Mouse (Mus musculus): ENCODE measurements at regions not wholly inside any gene's neighbourhood (a gene's known extent, or its start where the extent isn't known, plus 50 kb on each side); places are given as distances from the start of the nearest gene placed in this dataset.

DNA sequence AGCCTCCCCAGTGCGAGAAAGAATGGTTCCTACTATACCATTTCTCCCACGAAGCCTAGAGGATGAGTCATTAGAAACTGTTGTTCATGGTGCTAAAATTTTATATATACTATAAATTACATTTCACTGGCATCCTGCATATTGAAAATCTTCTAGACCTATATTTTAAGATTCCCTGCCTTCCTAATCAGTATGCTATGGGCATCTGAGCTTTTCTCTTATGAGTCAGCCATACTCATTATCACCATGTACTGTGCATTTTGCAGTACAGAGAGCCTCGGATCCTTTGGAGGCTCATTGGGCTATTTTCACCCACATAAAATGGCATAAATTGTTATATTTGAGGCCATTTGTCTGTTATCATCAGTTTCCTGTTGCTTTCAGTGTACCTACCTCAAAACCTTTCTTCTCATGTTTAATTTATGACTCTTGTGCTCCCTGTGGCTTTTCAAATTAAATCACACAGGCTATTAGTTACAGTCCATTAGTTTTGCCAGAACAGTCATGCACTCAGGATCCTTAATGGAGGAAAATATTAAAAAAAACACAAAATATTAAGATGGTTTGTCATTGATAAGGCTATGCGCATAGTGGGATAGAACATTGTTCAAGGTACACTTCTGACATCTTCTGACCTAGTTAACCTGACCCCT, 150.1 kb upstream of the Actbl2 start:
- H3K27ac ChIP-seq (ENCODE audit: insufficient read depth, low read depth, low read length) = no peak overlapping the region
- WGBS = 73% methylated on average over 4 of the region's 4 CpGs
- DNase-seq = peak; percentile 0
- no peaks in the 10 kb centered on the region for H3K27me3 ChIP-seq (replicated peaks; ENCODE audit: control insufficient read depth, insufficient read depth, low read length)
- H3K4me1 ChIP-seq (ENCODE audit: control insufficient read depth, insufficient read depth, low read length) = no peaks in the 10 kb centered on the region
- no peaks in the 10 kb centered on the region for H3K36me3 ChIP-seq (ENCODE audit: control insufficient read depth, insufficient read depth, low read length)
- no peak for TF ChIP-seq CTCF (conservative IDR thresholded peaks at IDR 0.05; ENCODE audit: insufficient read depth, insufficient read length, low read depth, low read length)
- no peak overlapping the region for H3K4me3 ChIP-seq (ENCODE audit: insufficient read depth, low read depth, low read length)

DNA sequence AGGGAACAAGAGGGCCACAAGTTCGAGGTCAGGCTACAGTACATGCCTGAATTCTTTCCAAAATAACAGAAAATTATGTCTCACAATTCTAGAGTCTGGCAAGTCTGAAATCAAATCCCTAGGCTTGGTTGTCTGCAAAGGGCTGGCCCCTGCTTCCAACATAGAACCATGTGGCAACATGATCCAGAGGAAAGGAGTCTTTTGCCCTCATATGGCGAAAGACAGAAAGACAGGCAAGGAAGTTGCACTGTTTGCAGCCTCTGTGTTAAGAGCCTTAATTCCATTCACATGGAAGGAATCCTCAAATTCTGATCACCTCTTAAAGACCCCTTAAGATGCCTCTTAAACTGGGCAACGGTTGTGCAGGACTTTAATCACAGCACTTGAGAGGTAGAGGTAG, 123.7 kb upstream of the Actbl2 start:
- Histone ChIP-seq H3K4me3 (ENCODE audit: insufficient read depth, low read depth, low read length) (no peak overlapping the region), H3K27ac (ENCODE audit: insufficient read depth, low read depth, low read length) (no peak overlapping the region), H3K4me1 (ENCODE audit: control insufficient read depth, insufficient read depth, low read length) (no peaks in the 10 kb centered on the region), H3K27me3 (replicated peaks; ENCODE audit: control insufficient read depth, insufficient read depth, low read length) (no peaks in the 10 kb centered on the region), H3K36me3 (ENCODE audit: control insufficient read depth, insufficient read depth, low read length) (no peaks in the 10 kb centered on the region)
- TF ChIP-seq CTCF (conservative IDR thresholded peaks at IDR 0.05; ENCODE audit: insufficient read depth, insufficient read length, low read depth, low read length) (no peak), POLR2A (IDR thresholded peaks at IDR 0.05; ENCODE audit: low read depth, low read length) (no peak)
- WGBS = 88% methylated on average over 3 of the region's 3 CpGs
- no peak for DNase-seq

DNA sequence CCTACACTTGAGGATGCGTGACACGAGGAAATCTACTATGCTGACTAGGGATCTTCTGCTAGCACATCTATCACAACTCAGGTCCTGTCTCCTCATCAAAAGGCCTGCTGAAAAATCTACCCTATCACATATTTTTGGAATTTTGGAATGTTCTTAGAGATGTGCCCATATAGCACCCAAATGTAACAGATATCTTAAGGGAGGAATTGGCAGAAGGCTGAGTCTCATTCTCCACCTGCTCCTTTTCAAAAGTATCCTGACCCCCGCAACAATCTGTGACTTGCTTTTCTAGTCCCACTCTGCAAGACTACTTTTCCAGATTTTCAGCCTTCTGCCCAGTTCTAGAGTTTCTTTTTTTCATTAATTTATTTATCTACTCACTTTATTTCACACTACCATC, 118.4 kb upstream of the Actbl2 start:
- DNase-seq = no peak
- no peak overlapping the region for H3K4me3 ChIP-seq (ENCODE audit: insufficient read depth, low read depth, low read length)
- H3K4me1 ChIP-seq (ENCODE audit: control insufficient read depth, insufficient read depth, low read length) = no peaks in the 10 kb centered on the region
- 89% methylated on average over 3 of the region's 3 CpGs for WGBS
- no peaks in the 10 kb centered on the region for H3K36me3 ChIP-seq (ENCODE audit: control insufficient read depth, insufficient read depth, low read length)
- no peaks in the 10 kb centered on the region for H3K27me3 ChIP-seq (replicated peaks; ENCODE audit: control insufficient read depth, insufficient read depth, low read length)
- no peak overlapping the region for H3K27ac ChIP-seq (ENCODE audit: insufficient read depth, low read depth, low read length)
- TF ChIP-seq POLR2A (IDR thresholded peaks at IDR 0.05; ENCODE audit: low read depth, low read length) (no peak), CTCF (conservative IDR thresholded peaks at IDR 0.05; ENCODE audit: insufficient read depth, insufficient read length, low read depth, low read length) (no peak)

DNA sequence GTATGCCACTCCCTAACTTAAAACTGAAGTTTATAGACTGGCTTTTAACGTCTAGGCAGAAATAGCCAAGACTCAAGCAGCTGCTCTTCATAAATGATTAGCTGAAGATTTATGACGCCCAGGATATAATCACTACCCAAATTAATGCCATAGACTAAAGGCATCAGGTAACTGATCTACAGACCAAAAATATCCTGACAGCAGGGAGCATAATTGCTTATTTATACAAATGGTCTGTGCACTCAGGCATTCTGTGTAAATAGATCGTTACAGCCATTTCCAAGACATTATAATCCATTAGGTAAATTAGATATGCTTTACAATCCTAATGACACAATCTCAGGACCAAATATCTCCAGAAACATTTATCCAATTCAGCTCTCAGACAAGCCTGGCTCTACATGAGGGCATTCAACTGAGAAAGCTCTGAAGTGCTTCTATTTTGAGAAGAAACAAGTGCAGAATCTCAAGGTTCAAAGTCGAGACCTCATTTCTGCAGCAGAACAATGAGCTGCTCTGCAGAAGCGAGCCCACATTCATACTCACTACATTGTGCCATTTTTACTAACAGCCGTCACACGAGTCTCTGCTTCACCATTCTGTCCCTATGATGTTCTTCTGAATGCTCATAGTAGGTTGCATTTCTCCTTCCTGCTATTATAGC, 111.9 kb upstream of the Actbl2 start:
- WGBS = 43% methylated on average over 7 of the region's 7 CpGs
- Histone ChIP-seq H3K4me3 (ENCODE audit: insufficient read depth, low read depth, low read length) (no peak overlapping the region), H3K36me3 (ENCODE audit: control insufficient read depth, insufficient read depth, low read length) (no peaks in the 10 kb centered on the region), H3K27ac (ENCODE audit: insufficient read depth, low read depth, low read length) (no peak overlapping the region), H3K27me3 (replicated peaks; ENCODE audit: control insufficient read depth, insufficient read depth, low read length) (no peaks in the 10 kb centered on the region; the same call in 1 of the 2 replicates), H3K4me1 (ENCODE audit: control insufficient read depth, insufficient read depth, low read length) (peaks cover 4% of the 10 kb centered on the region; the same call in 1 of the 2 replicates)
- peak; percentile 28 for DNase-seq
- TF ChIP-seq CTCF (conservative IDR thresholded peaks at IDR 0.05; ENCODE audit: insufficient read depth, insufficient read length, low read depth, low read length) (no peak), POLR2A (IDR thresholded peaks at IDR 0.05; ENCODE audit: low read depth, low read length) (no peak)

DNA sequence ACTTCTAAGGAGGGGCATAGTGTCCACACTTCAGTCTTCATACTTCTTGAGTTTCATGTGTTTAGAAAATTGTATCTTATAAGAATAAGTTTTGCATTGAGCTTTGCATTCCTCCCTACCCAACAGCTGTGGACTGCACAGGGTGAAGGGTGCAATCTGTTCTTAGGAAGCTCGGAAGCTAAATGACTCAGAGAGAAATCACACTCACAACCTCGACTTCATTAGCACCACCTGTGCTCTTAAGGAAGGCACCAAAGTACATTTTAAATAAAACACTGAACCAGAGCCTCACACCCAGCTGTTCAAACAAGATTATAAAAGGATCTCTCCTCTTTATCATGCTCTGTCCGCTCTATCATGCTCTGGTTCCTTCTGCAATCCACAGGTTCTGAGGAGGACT, 110.1 kb upstream of the Actbl2 start:
- Histone ChIP-seq H3K27ac (ENCODE audit: insufficient read depth, low read depth, low read length) (no peak overlapping the region), H3K36me3 (ENCODE audit: control insufficient read depth, insufficient read depth, low read length) (no peaks in the 10 kb centered on the region), H3K4me1 (ENCODE audit: control insufficient read depth, insufficient read depth, low read length) (peaks cover 4% of the 10 kb centered on the region; the same call in 1 of the 2 replicates), H3K27me3 (replicated peaks; ENCODE audit: control insufficient read depth, insufficient read depth, low read length) (no peaks in the 10 kb centered on the region; the same call in 1 of the 2 replicates), H3K4me3 (ENCODE audit: insufficient read depth, low read depth, low read length) (no peak overlapping the region)
- no peak for DNase-seq
- 87% methylated on average over 3 of the region's 3 CpGs for WGBS
- no peak for TF ChIP-seq CTCF (conservative IDR thresholded peaks at IDR 0.05; ENCODE audit: insufficient read depth, insufficient read length, low read depth, low read length)
- no peak for TF ChIP-seq POLR2A (IDR thresholded peaks at IDR 0.05; ENCODE audit: low read depth, low read length)

DNA sequence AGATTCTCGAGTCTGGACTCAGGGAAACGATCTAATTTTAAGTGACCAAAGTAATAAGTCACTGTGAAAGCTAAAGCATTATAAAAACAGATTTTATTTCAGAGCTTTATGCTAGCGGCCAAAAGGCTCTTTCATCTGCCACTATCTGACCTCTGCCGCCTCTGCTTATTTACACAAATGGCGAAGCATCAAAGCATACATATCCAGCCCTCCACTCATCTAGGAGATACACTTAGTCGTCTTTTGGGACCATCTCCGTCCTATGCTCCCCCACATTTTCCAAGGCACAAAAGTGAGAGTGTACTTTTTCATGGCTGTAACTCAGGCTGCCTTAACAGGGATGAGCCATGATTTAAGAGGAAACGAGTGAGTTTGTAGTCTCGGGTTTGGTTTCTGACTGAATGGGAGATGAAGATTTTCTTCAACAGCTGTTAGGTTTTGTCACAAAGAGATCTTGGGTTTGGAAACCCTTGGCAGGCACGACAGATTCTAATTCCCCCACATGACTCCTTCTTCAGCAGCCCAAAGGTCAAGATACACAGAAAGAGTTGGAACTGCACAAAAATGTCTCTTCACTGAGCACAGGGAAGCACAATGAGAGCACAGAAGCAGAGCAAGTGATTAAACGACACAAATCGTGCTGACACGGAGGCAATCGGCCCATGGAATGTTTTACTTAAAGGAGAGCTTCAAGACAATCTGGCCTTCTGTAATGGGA, 96.7 kb upstream of the Actbl2 start:
- H3K4me1 ChIP-seq (ENCODE audit: control insufficient read depth, insufficient read depth, low read length) = no peaks in the 10 kb centered on the region
- WGBS = 29% methylated on average over 14 of the region's 14 CpGs
- DNase-seq = peak; percentile 10
- no peak overlapping the region for H3K4me3 ChIP-seq (ENCODE audit: insufficient read depth, low read depth, low read length)
- no peak for TF ChIP-seq POLR2A (IDR thresholded peaks at IDR 0.05; ENCODE audit: low read depth, low read length)
- TF ChIP-seq CTCF (conservative IDR thresholded peaks at IDR 0.05; ENCODE audit: insufficient read depth, insufficient read length, low read depth, low read length) = no peak
- H3K27ac ChIP-seq (ENCODE audit: insufficient read depth, low read depth, low read length) = no peak overlapping the region
- no peaks in the 10 kb centered on the region for H3K27me3 ChIP-seq (replicated peaks; ENCODE audit: control insufficient read depth, insufficient read depth, low read length)
- H3K36me3 ChIP-seq (ENCODE audit: control insufficient read depth, insufficient read depth, low read length) = no peaks in the 10 kb centered on the region

DNA sequence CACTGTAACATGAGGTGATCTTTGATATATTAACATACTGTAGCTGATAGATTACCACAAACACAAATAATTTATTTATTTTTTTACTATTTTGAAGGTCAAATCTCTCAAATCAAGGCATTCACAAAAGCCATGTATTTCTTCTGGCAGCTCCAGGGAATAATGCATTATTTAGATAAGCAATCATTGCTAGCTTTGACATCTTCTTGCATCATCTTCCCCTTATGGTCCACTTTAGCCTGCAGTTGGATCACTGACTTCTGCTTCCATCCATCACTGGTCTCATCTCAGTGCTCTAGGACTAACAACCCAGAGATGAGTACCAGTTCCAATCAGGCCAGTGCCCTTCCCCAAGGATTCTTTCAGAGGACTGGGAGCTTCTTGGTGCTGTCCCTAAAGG, 95.3 kb upstream of the Actbl2 start:
- no peak for TF ChIP-seq CTCF (conservative IDR thresholded peaks at IDR 0.05; ENCODE audit: insufficient read depth, insufficient read length, low read depth, low read length)
- no peak for TF ChIP-seq POLR2A (IDR thresholded peaks at IDR 0.05; ENCODE audit: low read depth, low read length)
- H3K4me3 ChIP-seq (ENCODE audit: insufficient read depth, low read depth, low read length) = no peak overlapping the region
- no peak for DNase-seq
- no peak overlapping the region for H3K27ac ChIP-seq (ENCODE audit: insufficient read depth, low read depth, low read length)
- H3K4me1 ChIP-seq (ENCODE audit: control insufficient read depth, insufficient read depth, low read length) = no peaks in the 10 kb centered on the region
- H3K27me3 ChIP-seq (replicated peaks; ENCODE audit: control insufficient read depth, insufficient read depth, low read length) = no peaks in the 10 kb centered on the region
- no peaks in the 10 kb centered on the region for H3K36me3 ChIP-seq (ENCODE audit: control insufficient read depth, insufficient read depth, low read length)

Data from kidney, adult 2 months (tissue).